Mouse (Mus musculus) skeletal muscle tissue, adult 2 months (tissue): Measurements from ENCODE around the gene Vmn2r68.

Experiments
- DNase-seq: peaks from one replicate; pipeline ENCODE4 v3.0.0-alpha.2; 2012; ENCODE audit warnings: low read depth, low spot score

Vmn2r68 gene

DNA sequence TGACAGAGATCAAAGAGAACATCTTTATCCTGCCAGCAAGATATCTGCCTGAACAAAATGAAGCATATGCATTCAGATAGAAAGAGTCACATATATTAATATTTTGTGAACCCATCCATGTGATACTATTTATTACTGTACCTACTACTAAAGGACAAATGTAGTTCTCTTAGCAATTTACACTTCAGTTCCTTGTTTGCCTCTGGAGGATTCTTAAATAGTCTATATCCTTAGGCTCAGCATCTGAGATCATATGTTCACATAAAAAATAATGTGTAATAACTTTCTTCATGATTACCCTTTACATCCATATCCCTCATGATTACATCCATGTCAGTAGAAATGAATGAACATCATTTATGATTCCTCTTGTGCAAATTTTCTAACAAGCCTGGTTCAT, at the start of gene Vmn2r68:
Gene Vmn2r68 (minus strand): TSS at position 101 of the 400 bp plus-strand sequence.
- DNase-seq, result no peak
